Mouse (Mus musculus): ENCODE data around the gene Sfxn2. TPM values are rescaled to one million over a fixed set of nuclear protein-coding genes. Genes with fewer than 3 reads are reported as not detected.
A peak's percentile ranks its signal among the peaks of the same experiment; 100 is the strongest.

The Sfxn2 gene
- polyA plus RNA-seq, 2 experiments, result 22.0 to 26.7 TPM

DNA sequence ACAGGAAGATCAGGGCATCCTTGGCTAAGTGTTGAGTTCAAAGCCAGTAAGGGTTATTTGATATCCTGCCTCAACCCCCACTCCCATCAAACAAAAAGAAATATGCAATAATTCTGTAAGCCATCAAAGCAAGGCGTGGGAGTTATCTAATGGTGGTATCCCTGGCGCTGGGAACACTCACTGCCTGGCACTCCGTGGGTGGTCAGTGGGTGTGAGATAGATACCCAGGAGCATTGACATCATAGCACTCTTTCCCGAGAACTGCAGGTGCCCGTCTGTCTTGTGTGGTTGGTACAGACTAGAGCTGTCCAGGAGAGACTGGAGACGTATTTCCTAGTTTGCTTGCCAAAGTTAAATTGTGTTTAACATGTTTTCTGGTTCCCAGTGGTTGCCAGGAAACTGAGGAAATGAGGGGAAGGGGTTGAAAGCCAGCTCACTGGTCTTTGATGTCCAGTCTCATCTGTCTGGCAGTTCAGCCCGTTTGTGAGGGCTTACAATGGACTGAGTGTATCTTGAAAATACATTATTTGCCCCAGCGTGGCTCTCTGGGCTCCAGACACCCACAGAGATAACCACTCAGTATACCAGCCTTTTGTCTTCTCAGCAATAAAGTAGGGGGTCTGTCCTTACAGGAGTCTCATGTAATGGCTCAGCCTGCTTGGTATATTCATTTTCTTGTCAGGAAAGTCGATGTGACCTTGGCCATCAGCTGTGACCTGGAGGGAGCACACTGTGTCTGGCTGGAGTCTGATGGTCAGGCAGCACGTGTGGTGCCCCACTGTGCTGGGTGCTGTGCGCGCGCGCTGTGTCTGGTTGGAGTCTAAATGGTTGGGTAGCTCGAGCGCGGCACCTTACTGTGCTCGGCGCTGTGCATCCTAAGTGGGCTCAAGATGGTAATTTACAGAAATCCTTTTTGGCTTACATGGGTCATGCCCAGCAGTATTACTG is 48.3 kb downstream of the Sfxn2 start:
- no peak for ATAC-seq (ENCODE audit: low FRiP score, low read depth)
- no peak for TF ChIP-seq POLR2A (IDR thresholded peaks at IDR 0.05; ENCODE audit: borderline replicate concordance, extremely low read depth, insufficient read depth, insufficient read length)
- Histone ChIP-seq H3K27me3 (ENCODE audit: control insufficient read depth, insufficient read depth, low read length) (no peaks in the 10 kb centered on the region), H3K4me3 (replicated peaks; ENCODE audit: low read length) (no peak overlapping the region), H3K9me3 (ENCODE audit: control insufficient read depth, low read length) (no peaks in the 10 kb centered on the region), H3K27ac (replicated peaks; ENCODE audit: low read depth, low read length) (peak overlapping the region; percentile 82; the same call in 1 of the 2 replicates), H3K36me3 (ENCODE audit: control insufficient read depth, insufficient read depth, low read length) (peaks cover 5% of the 10 kb centered on the region; the same call in 1 of the 2 replicates), H3K4me1 (ENCODE audit: control insufficient read depth, insufficient read depth, low read length) (peaks cover 36% of the 10 kb centered on the region), H3K4me2 (replicated peaks; ENCODE audit: low read depth, low read length, severe bottlenecking) (no peak overlapping the region), H3K9ac (ENCODE audit: low read depth, low read length, severe bottlenecking) (no peak overlapping the region)
- whole genome bisulfite sequencing, result 71% methylated on average over 19 of the region's 19 CpGs
- no peak for DNase-seq (ENCODE audit: low spot score)

GRCm38 (mm10) chr19:46622659-46623193 is 49.6 kb downstream of the Sfxn2 start:
- DNase-seq (ENCODE audit: low spot score) (no peak), ATAC-seq (ENCODE audit: low FRiP score, low read depth) (no peak)
- Histone ChIP-seq H3K9ac (ENCODE audit: low read depth, low read length, severe bottlenecking) (peak overlapping the region; percentile 55), H3K4me1 (ENCODE audit: control insufficient read depth, insufficient read depth, low read length) (peaks cover 36% of the 10 kb centered on the region), H3K36me3 (ENCODE audit: control insufficient read depth, insufficient read depth, low read length) (peaks cover 5% of the 10 kb centered on the region; the same call in 1 of the 2 replicates), H3K27me3 (ENCODE audit: control insufficient read depth, insufficient read depth, low read length) (no peaks in the 10 kb centered on the region), H3K27ac (replicated peaks; ENCODE audit: low read depth, low read length) (peak overlapping the region; percentile 82), H3K4me3 (replicated peaks; ENCODE audit: low read length) (peak overlapping the region; percentile 30), H3K9me3 (ENCODE audit: control insufficient read depth, low read length) (no peaks in the 10 kb centered on the region), H3K4me2 (replicated peaks; ENCODE audit: low read depth, low read length, severe bottlenecking) (peak overlapping the region; percentile 58)
- no peak for TF ChIP-seq POLR2A (IDR thresholded peaks at IDR 0.05; ENCODE audit: borderline replicate concordance, extremely low read depth, insufficient read depth, insufficient read length)
- 33% methylated on average over 12 of the region's 12 CpGs for WGBS

- peaks cover 8% of the 10 kb centered on the region; the same call in 1 of the 2 replicates for H3K36me3 ChIP-seq (ENCODE audit: control insufficient read depth, insufficient read depth, low read length)
- TF ChIP-seq POLR2A (IDR thresholded peaks at IDR 0.05; ENCODE audit: borderline replicate concordance, extremely low read depth, insufficient read depth, insufficient read length), result no peak
- peak overlapping the region; percentile 55 for H3K9ac ChIP-seq (ENCODE audit: low read depth, low read length, severe bottlenecking)
- H3K4me2 ChIP-seq (replicated peaks; ENCODE audit: low read depth, low read length, severe bottlenecking), result peak overlapping the region; percentile 58
- no peaks in the 10 kb centered on the region for H3K27me3 ChIP-seq (ENCODE audit: control insufficient read depth, insufficient read depth, low read length)
- H3K4me1 ChIP-seq (ENCODE audit: control insufficient read depth, insufficient read depth, low read length), result peaks cover 36% of the 10 kb centered on the region
- peak overlapping the region; percentile 30 for H3K4me3 ChIP-seq (replicated peaks; ENCODE audit: low read length)
- peak; percentile 73 for DNase-seq (ENCODE audit: low spot score)
- 3% methylated on average over 16 of the region's 16 CpGs for WGBS
- ATAC-seq (ENCODE audit: low FRiP score, low read depth), result peak; percentile 74
- H3K27ac ChIP-seq (replicated peaks; ENCODE audit: low read depth, low read length), result peak overlapping the region; percentile 82
- no peaks in the 10 kb centered on the region for H3K9me3 ChIP-seq (ENCODE audit: control insufficient read depth, low read length)
These were observed 50.1 kb downstream of the Sfxn2 start for GRCm38 (mm10) chr19:46623194-46623667.

- Histone ChIP-seq H3K9me3 (ENCODE audit: control insufficient read depth, low read length) (no peaks in the 10 kb centered on the region), H3K4me1 (ENCODE audit: control insufficient read depth, insufficient read depth, low read length) (peaks cover 36% of the 10 kb centered on the region), H3K27me3 (ENCODE audit: control insufficient read depth, insufficient read depth, low read length) (no peaks in the 10 kb centered on the region), H3K36me3 (ENCODE audit: control insufficient read depth, insufficient read depth, low read length) (peaks cover 8% of the 10 kb centered on the region; the same call in 1 of the 2 replicates), H3K4me2 (replicated peaks; ENCODE audit: low read depth, low read length, severe bottlenecking) (peak overlapping the region; percentile 58), H3K4me3 (replicated peaks; ENCODE audit: low read length) (peak overlapping the region; percentile 30), H3K9ac (ENCODE audit: low read depth, low read length, severe bottlenecking) (peak overlapping the region; percentile 55), H3K27ac (replicated peaks; ENCODE audit: low read depth, low read length) (peak overlapping the region; percentile 82)
- TF ChIP-seq POLR2A (IDR thresholded peaks at IDR 0.05; ENCODE audit: borderline replicate concordance, extremely low read depth, insufficient read depth, insufficient read length), result no peak
- WGBS, result 26% methylated on average over 19 of the region's 19 CpGs
- DNase-seq (ENCODE audit: low spot score) (peak; percentile 61), ATAC-seq (ENCODE audit: low FRiP score, low read depth) (peak; percentile 48)
These were observed 50.9 kb downstream of the Sfxn2 start for GRCm38 (mm10) chr19:46623790-46624772.
